Mouse (Mus musculus): ENCODE measurements around the gene Esp3.
"Not testable (repeated sequence)": the region's sequence is repeated elsewhere in the genome, so short reads cannot be mapped to it uniquely, and the experiment has no call there.

The Esp3 gene

DNA sequence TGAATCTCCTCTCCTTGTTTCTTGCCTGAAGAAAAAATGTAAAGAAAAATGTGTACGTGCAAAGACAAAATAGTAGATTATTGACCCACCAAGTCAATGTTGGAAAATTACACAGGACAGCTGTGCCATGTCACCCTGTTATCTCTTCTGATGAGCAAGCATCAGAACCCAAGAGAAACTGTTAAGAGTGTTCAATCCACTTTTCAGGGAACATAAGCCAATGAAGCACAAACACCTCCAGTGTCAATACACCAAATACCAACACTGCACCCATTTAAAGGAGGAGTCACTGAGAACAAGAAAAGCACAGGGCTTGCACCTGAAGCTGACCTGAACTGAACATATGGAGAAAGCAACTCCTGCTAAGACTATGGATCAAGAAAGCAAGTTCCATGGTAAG lies at the start of gene Esp3:
Gene Esp3, plus strand, starts transcription at position 301 of the 400 bp plus-strand sequence.
- DNase-seq (ENCODE audit: low spot score) = not testable (repeated sequence)

DNA sequence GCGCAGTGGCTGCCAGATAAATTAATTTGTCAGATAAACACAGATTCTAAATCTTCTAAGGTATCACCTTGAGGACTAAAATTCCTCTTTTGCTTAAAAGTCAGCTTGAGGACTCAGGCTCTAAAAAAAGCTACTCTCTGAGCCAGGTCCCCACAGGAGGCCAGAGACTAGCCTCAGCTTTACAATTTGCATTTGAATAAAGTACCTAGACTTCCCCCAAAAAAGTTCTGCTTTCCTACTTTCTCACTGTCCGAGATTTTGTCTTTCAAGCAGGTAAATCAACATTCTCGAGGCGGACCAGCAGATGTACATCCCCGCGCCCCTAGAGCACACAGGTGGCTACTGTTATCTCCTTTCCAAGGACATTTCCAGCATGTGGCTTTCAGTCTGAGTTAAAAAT lies 48.0 kb upstream of the Esp3 start:
- not testable (repeated sequence) for DNase-seq (ENCODE audit: low spot score)

DNA sequence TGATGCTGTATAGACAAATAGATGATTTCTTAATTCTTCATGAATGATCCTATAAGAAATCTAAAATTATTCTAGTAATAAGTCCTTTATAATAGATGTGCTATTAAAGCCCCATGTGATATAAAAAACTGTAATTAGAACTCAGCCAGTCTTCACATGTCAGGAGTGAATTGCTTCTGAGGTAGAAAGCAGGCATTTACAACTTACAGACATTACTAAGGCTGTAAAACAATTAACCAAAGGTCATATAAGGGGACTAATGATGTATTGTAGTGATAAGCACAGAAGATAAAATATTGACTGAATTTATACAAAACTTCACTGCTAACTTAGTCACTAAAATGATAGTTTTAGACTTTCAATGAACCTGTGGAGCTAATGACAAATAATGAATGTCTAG lies 40.6 kb upstream of the Esp3 start:
- DNase-seq (ENCODE audit: low spot score) = no peak

DNA sequence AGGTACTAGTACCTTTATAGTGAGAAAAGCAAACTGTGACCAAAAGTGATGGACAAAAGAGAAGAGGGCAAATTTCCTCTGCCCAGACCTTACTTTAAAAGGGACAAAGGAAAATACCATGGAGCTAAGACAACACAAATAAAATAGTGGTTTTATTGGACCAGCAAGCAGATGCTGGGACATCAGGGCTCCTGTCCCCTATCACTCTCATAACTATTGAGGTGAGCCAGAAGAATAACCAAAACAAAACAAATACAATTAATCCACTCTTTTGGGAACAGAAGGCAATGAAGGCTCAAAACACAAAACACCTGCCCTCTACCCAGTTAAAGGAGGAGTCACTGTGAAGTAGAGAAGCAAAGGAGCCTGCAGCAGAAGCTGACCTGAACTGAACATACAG lies 33.6 kb upstream of the Esp3 start, which contains the start of gene Esp4:
Gene Esp4, plus strand, starts transcription at position 301 of the 400 bp plus-strand sequence.
- DNase-seq (ENCODE audit: low spot score) = no peak

DNA sequence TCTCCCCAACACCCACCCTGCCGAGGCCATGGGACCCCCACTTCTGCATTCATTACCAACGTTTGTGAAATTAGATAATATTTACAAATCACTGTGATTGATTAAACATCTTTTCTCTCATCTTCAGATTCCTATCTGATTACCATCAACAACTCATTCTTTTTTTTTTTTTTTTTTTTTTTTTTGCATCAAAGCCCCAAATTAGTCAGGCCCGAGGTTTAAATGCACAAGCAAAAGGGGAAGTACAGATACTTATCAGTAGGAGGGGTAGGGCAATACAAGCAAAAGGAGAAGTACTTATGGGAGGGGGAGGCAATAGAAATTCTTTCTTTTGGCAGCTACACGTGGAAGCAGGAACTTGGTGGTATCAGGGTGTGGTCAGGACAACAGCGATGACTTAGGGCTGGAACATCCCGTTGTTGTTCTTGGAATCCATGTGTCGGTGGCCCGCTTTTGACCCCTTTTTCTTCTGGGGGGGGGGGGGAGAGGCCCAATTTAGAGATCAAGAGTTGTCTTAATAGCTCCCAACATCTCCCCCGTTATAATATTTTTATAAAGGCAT lies 30.3 kb downstream of the Esp3 start:
- DNase-seq (ENCODE audit: low spot score) = not testable (repeated sequence)

DNA sequence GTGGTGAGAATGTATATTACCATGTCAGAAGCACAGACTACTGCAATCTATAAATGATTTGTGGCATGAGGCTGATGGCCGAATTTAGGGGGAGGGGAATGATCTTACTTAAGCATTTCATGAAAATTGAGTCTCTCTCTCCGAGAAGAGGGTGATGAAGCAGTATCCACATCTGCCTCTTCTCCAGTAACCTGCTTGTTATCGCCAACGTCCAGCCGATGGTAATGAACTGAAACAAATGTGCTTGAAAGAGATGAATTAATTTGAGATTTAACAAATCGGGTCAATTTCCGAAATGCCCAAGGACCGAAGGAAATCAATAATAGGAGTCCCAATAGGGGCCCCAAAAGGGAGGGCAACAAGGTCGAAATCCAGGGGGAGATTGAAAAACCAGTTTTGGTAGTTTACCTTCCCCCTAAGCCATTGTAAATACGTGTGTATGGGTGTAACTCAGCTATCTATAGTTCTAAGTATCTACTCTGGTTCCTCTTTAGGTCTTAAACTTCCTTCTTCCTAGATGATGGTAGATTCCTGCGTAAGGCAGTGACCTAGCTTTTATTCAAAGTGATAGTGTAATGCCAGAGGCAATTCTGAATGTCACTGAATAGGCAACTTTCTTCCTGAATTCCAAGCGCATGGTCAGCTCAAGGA lies 31.4 kb downstream of the Esp3 start:
- DNase-seq (ENCODE audit: low spot score) = not testable (repeated sequence)
